Mouse (Mus musculus) lung, embryonic 14.5 days (tissue): ENCODE measurements at regions not wholly inside any gene's neighbourhood (a gene's known extent, or its start where the extent isn't known, plus 50 kb on each side); places are given as distances from the start of the nearest gene placed in this dataset.

Experiments used
- ATAC-seq: fragments of 200-750 bp; cut with Nextera tagmentation; 2 replicates; pipeline ENCODE4 v1.8.0; 2017; ENCODE audit warnings: mild to moderate bottlenecking, moderate TSS enrichment, moderate library complexity; ENCODE audit not compliant: insufficient read depth
- DNase-seq: peaks from one replicate; pipeline ENCODE4 v3.0.0-alpha.2; 2015
- H3K27ac ChIP-seq: fragments of 300-500 bp; sonication (generic); 2 replicates; pipeline ENCODE4 v1.5.1; 2014; ENCODE audit warnings: low read depth, mild to moderate bottlenecking, moderate library complexity
- H3K27me3 ChIP-seq: fragments of 300-500 bp; sonication (generic); 2 replicates; pipeline ENCODE4 v1.6.1; 2014; ENCODE audit warnings: low read length, control low read depth; ENCODE audit not compliant: insufficient read depth
- H3K36me3 ChIP-seq: fragments of 300-500 bp; sonication (generic); 2 replicates; pipeline ENCODE4 v1.6.1; 2014; ENCODE audit warnings: control low read depth; ENCODE audit not compliant: insufficient read depth
- H3K4me1 ChIP-seq: fragments of 300-500 bp; sonication (generic); 2 replicates; pipeline ENCODE4 v1.6.1; 2014; ENCODE audit warnings: antibody characterized with exemption, control low read depth; ENCODE audit not compliant: insufficient read depth
- H3K4me2 ChIP-seq: fragments of 300-500 bp; sonication (generic); 2 replicates; pipeline ENCODE4 v1.6.1; 2014; ENCODE audit warnings: mild to moderate bottlenecking
- H3K4me3 ChIP-seq: fragments of 300-500 bp; sonication (generic); 2 replicates; pipeline ENCODE4 v1.5.1; 2014; ENCODE audit warnings: low read depth, low read length
- H3K9ac ChIP-seq: fragments of 300-500 bp; sonication (generic); 2 replicates; pipeline ENCODE4 v1.6.1; 2014
- H3K9me3 ChIP-seq: fragments of 300-500 bp; sonication (generic); 2 replicates; pipeline ENCODE4 v1.6.1; 2016; ENCODE audit warnings: low read depth, low read length, control low read depth
- CTCF ChIP-seq: IDR thresholded peaks from 2 replicates; pipeline ENCODE4 v1.5.1; 2016; ENCODE audit warnings: antibody characterized with exemption, low read depth
- WGBS: fragments of 180-500 bp; shearing (Covaris S2); extraction: QIAGEN DNeasy Blood & Tissue Kit; methylation state at CpG from one replicate; pipeline ENCODE4 v1.1.7; 2014; 5-methylcytosine and 5-hydroxymethylcytosine counted together

DNA sequence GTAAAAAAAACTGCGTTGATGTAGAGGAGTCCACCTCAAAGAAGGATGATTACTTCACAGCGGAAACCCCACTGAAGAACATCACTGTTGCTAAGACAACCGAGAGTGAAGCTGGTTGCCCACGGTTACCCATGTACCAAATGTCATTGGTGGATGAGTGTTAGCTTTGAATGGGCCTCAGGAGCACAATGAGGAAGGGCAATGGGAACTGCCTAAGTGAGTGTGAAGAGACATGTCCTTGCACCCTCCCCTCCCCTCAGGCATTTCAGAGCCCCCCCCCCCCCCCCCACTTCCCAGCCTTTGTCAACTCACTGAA, 96.1 kb upstream of the Chd2 start:
- Histone ChIP-seq H3K9ac (no peak overlapping the region), H3K4me3 (no peak overlapping the region), H3K27me3 (no peaks in the 10 kb centered on the region), H3K9me3 (no peaks in the 10 kb centered on the region), H3K4me2 (no peak overlapping the region), H3K27ac (no peak overlapping the region), H3K36me3 (no peaks in the 10 kb centered on the region), H3K4me1 (no peaks in the 10 kb centered on the region)
- TF ChIP-seq CTCF = no peak
- 73% methylated on average over 4 of the region's 4 CpGs for WGBS
- DNase-seq (no peak), ATAC-seq (no peak)

GRCm38 (mm10) chr7:73637101-73637809, 95.6 kb upstream of the Chd2 start:
- H3K9ac ChIP-seq = no peak overlapping the region
- 55% methylated on average over 5 of the region's 5 CpGs for WGBS
- TF ChIP-seq CTCF = no peak

GRCm38 (mm10) chr7:73635422-73635821, 93.8 kb upstream of the Chd2 start:
- Histone ChIP-seq H3K4me3 (no peak overlapping the region), H3K4me2 (no peak overlapping the region), H3K36me3 (no peaks in the 10 kb centered on the region), H3K27me3 (no peaks in the 10 kb centered on the region), H3K27ac (no peak overlapping the region), H3K9me3 (no peaks in the 10 kb centered on the region), H3K4me1 (no peaks in the 10 kb centered on the region), H3K9ac (no peak overlapping the region)
- WGBS = 91% methylated on average over 9 of the region's 9 CpGs
- no peak for TF ChIP-seq CTCF
- DNase-seq = no peak
- ATAC-seq = no peak

More at GRCm38 (mm10) chr7:73637101-73637809, 95.6 kb upstream of the Chd2 start:
- no peaks in the 10 kb centered on the region for H3K27me3 ChIP-seq
- no peak overlapping the region for H3K4me2 ChIP-seq
- no peak overlapping the region for H3K27ac ChIP-seq
- no peak overlapping the region for H3K4me3 ChIP-seq
- H3K9me3 ChIP-seq = no peaks in the 10 kb centered on the region
- no peaks in the 10 kb centered on the region for H3K4me1 ChIP-seq
- ATAC-seq = no peak
- H3K36me3 ChIP-seq = no peaks in the 10 kb centered on the region
- no peak for DNase-seq

DNA sequence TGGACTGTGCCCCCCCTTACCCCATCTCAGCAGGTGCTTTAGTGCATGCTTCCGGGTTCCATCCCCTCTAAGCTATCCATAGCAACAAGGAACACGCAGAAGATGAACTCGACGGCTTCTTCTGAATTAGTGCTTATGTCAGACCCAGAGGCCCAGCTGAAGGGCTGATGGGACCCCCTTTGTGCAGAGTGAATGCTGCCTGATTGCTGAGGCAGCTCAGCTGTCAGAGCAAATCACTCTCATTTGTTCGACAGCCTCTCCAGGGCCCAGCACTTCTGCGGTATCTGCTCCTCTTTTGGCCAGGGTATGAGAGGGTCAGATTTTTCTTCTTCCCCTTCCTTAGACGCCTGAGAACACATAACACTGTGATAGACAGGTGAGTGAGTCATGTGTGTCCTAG, 89.2 kb upstream of the Chd2 start:
- Histone ChIP-seq H3K27me3 (no peaks in the 10 kb centered on the region), H3K9me3 (no peaks in the 10 kb centered on the region), H3K4me3 (no peak overlapping the region), H3K4me2 (no peak overlapping the region), H3K4me1 (no peaks in the 10 kb centered on the region), H3K27ac (no peak overlapping the region), H3K9ac (no peak overlapping the region), H3K36me3 (no peaks in the 10 kb centered on the region)
- WGBS = 52% methylated on average over 7 of the region's 7 CpGs
- no peak for DNase-seq
- no peak for TF ChIP-seq CTCF
- no peak for ATAC-seq

DNA sequence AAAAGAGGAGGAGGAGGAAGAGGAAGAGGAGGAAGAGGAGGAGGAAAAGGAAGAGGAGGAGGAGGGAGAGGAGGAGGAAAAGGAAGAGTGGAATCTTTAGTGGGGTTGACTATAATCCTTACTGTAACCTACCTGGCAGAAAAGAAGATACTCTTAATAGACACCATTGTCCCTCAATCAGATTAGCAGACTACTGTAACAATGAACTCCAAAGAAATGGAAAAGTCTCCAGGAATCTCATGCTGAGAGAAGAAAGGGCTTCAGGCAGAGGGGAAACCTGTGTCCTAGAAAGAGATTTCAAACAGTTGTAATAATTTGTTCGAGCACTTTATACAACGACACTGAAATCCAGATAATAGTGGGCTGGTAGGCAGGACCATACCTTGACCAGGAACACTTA, 87.6 kb upstream of the Chd2 start:
- H3K4me3 ChIP-seq = no peak overlapping the region
- H3K4me2 ChIP-seq = no peak overlapping the region
- no peaks in the 10 kb centered on the region for H3K27me3 ChIP-seq
- no peak for TF ChIP-seq CTCF
- H3K36me3 ChIP-seq = no peaks in the 10 kb centered on the region
- no peaks in the 10 kb centered on the region for H3K4me1 ChIP-seq
- no peak overlapping the region for H3K9ac ChIP-seq
- WGBS = 86% methylated on average over 2 of the region's 2 CpGs
- no peaks in the 10 kb centered on the region for H3K9me3 ChIP-seq
- DNase-seq = no peak
- ATAC-seq = no peak
- H3K27ac ChIP-seq = no peak overlapping the region

- TF ChIP-seq CTCF = peak; percentile 92
- Histone ChIP-seq H3K36me3 (no peaks in the 10 kb centered on the region), H3K9me3 (no peaks in the 10 kb centered on the region), H3K4me1 (no peaks in the 10 kb centered on the region), H3K4me2 (no peak overlapping the region), H3K9ac (no peak overlapping the region), H3K27ac (no peak overlapping the region), H3K27me3 (no peaks in the 10 kb centered on the region), H3K4me3 (no peak overlapping the region)
- WGBS = under 1% methylated on average over 6 of the region's 6 CpGs
- ATAC-seq (peak; percentile 85), DNase-seq (peak; percentile 96)
These were observed 86.4 kb upstream of the Chd2 start for GRCm38 (mm10) chr7:73628071-73628470.

DNA sequence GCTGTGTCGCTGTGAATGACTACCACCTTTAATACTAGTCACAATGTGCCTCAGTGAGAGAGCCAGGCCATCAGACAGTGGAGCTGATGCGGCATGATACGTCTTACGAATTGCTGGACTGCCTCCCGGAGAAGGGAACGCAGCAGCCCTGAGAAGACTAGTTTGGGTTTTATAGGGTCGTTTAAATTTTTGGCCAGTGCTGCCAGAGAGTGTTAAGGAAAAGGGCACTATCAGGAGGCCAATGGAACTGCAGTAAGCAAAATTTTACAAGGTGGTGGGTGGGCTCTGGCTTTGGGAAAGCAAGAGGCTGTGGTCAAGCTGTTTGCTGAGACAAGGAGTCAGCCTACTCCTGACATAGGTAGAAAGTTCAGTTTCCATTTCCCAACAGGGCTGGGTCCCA, 84.7 kb upstream of the Chd2 start:
- no peak for DNase-seq
- no peak for TF ChIP-seq CTCF

DNA sequence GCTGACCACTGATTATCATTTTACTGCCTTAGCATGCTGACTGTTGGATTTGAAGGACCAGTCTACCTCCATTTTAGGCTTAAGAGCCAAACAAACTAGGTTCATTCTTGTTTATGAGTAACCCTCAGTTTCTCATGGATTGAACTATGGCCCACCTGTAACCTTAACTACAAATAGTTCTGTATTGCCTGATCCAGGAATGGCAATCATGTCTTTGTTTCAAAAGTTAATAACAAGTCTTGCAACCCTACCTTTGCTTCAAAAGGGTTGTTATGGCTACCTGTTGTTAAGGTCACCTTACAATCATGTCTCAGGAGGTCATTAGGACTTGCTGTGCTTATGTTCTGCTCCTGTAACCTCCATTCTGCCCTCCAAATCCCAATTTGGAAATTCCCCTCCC, 84.0 kb upstream of the Chd2 start:
- TF ChIP-seq CTCF = no peak
- Histone ChIP-seq H3K4me1 (no peaks in the 10 kb centered on the region), H3K9ac (no peak overlapping the region), H3K9me3 (no peaks in the 10 kb centered on the region), H3K4me3 (no peak overlapping the region), H3K27ac (no peak overlapping the region), H3K27me3 (no peaks in the 10 kb centered on the region), H3K4me2 (no peak overlapping the region), H3K36me3 (no peaks in the 10 kb centered on the region)
- ATAC-seq = no peak
- no peak for DNase-seq

More for the DNA sequence above, 84.7 kb upstream of the Chd2 start:
- H3K4me1 ChIP-seq = no peaks in the 10 kb centered on the region
- H3K4me2 ChIP-seq = no peak overlapping the region
- no peak overlapping the region for H3K27ac ChIP-seq
- H3K27me3 ChIP-seq = no peaks in the 10 kb centered on the region
- WGBS = 64% methylated on average over 7 of the region's 7 CpGs
- no peak overlapping the region for H3K9ac ChIP-seq
- no peak for ATAC-seq
- H3K9me3 ChIP-seq = no peaks in the 10 kb centered on the region
- H3K36me3 ChIP-seq = no peaks in the 10 kb centered on the region
- no peak overlapping the region for H3K4me3 ChIP-seq
